Mouse (Mus musculus): ENCODE data around the gene Ppp4r2. TPM values are rescaled to one million over a fixed set of nuclear protein-coding genes. Genes with fewer than 3 reads are reported as not detected.
"Not testable (repeated sequence)": the region's sequence is repeated elsewhere in the genome, so short reads cannot be mapped to it uniquely, and the experiment has no call there.

The Ppp4r2 gene
- polyA plus RNA-seq, 1 experiment from 2014 or later = 13.5 TPM

- H3K27me3 ChIP-seq (replicated peaks) = no peaks in the 10 kb centered on the region
- no peaks in the 10 kb centered on the region for H3K9me3 ChIP-seq
- 90% methylated on average over 6 of the region's 6 CpGs for WGBS
- no peak overlapping the region for H3K4me2 ChIP-seq
- no peak overlapping the region for H3K4me3 ChIP-seq
- peaks cover 21% of the 10 kb centered on the region for H3K4me1 ChIP-seq
- H3K36me3 ChIP-seq = peaks cover 20% of the 10 kb centered on the region
- H3K9ac ChIP-seq = no peak overlapping the region
- ATAC-seq (ENCODE audit: extremely low read depth, insufficient number of reproducible peaks, low FRiP score, low TSS enrichment) = no peak
- no peak overlapping the region for H3K27ac ChIP-seq (replicated peaks)
Observed at GRCm38 (mm10) chr6:100831751-100832150, 1.7 kb upstream of the Ppp4r2 start.

GRCm38 (mm10) chr6:100833811-100834481 is 524 bp downstream of the Ppp4r2 start:
- Histone ChIP-seq H3K27me3 (replicated peaks) (no peaks in the 10 kb centered on the region), H3K4me3 (peak overlapping the region; percentile 83), H3K27ac (replicated peaks) (peak overlapping the region; percentile 90), H3K36me3 (peaks cover 42% of the 10 kb centered on the region), H3K4me2 (peak overlapping the region; percentile 71), H3K4me1 (peaks cover 28% of the 10 kb centered on the region), H3K9me3 (no peaks in the 10 kb centered on the region), H3K9ac (peak overlapping the region; percentile 97)
- ATAC-seq (ENCODE audit: extremely low read depth, insufficient number of reproducible peaks, low FRiP score, low TSS enrichment) = peak; percentile 67; the same call in 1 of the 2 replicates
- under 1% methylated on average over 53 of the region's 72 CpGs for WGBS

- ATAC-seq (ENCODE audit: extremely low read depth, insufficient number of reproducible peaks, low FRiP score, low TSS enrichment) = no peak
- WGBS = 26% methylated on average over 9 of the region's 9 CpGs
- Histone ChIP-seq H3K9ac (peak overlapping the region; percentile 97), H3K4me2 (peak overlapping the region; percentile 71), H3K27me3 (replicated peaks) (no peaks in the 10 kb centered on the region), H3K27ac (replicated peaks) (no peak overlapping the region; the same call in 1 of the 2 replicates), H3K9me3 (no peaks in the 10 kb centered on the region), H3K4me1 (peaks cover 28% of the 10 kb centered on the region), H3K4me3 (peak overlapping the region; percentile 83), H3K36me3 (peaks cover 48% of the 10 kb centered on the region)
Observed at GRCm38 (mm10) chr6:100834489-100835160, 1.2 kb downstream of the Ppp4r2 start.

GRCm38 (mm10) chr6:100845058-100845457 is 11.6 kb downstream of the Ppp4r2 start:
- H3K27ac ChIP-seq (replicated peaks) = no peak overlapping the region
- WGBS = 90% methylated on average over 4 of the region's 4 CpGs
- no peak overlapping the region for H3K9ac ChIP-seq
- no peaks in the 10 kb centered on the region for H3K27me3 ChIP-seq (replicated peaks)
- peaks cover 73% of the 10 kb centered on the region for H3K36me3 ChIP-seq
- H3K4me1 ChIP-seq = peaks cover 34% of the 10 kb centered on the region
- H3K4me3 ChIP-seq = no peak overlapping the region
- no peak overlapping the region for H3K4me2 ChIP-seq
- no peaks in the 10 kb centered on the region for H3K9me3 ChIP-seq
- no peak for ATAC-seq (ENCODE audit: extremely low read depth, insufficient number of reproducible peaks, low FRiP score, low TSS enrichment)

- WGBS = 84% methylated on average over 5 of the region's 5 CpGs
- Histone ChIP-seq H3K27me3 (replicated peaks) (no peaks in the 10 kb centered on the region), H3K9ac (no peak overlapping the region), H3K4me2 (no peak overlapping the region), H3K36me3 (peaks cover 66% of the 10 kb centered on the region), H3K4me3 (no peak overlapping the region), H3K9me3 (no peaks in the 10 kb centered on the region), H3K4me1 (peaks cover 43% of the 10 kb centered on the region), H3K27ac (replicated peaks) (no peak overlapping the region)
- no peak for ATAC-seq (ENCODE audit: extremely low read depth, insufficient number of reproducible peaks, low FRiP score, low TSS enrichment)
Observed at GRCm38 (mm10) chr6:100847264-100847663, 13.8 kb downstream of the Ppp4r2 start.

GRCm38 (mm10) chr6:100848682-100849375 is 15.4 kb downstream of the Ppp4r2 start:
- H3K36me3 ChIP-seq = peaks cover 56% of the 10 kb centered on the region
- no peak overlapping the region for H3K27ac ChIP-seq (replicated peaks)
- no peaks in the 10 kb centered on the region for H3K9me3 ChIP-seq
- H3K4me1 ChIP-seq = peaks cover 39% of the 10 kb centered on the region
- H3K27me3 ChIP-seq (replicated peaks) = no peaks in the 10 kb centered on the region
- H3K4me3 ChIP-seq = no peak overlapping the region
- no peak overlapping the region for H3K4me2 ChIP-seq
- no peak overlapping the region for H3K9ac ChIP-seq
- ATAC-seq (ENCODE audit: extremely low read depth, insufficient number of reproducible peaks, low FRiP score, low TSS enrichment) = no peak
- WGBS = 80% methylated on average over 9 of the region's 9 CpGs

GRCm38 (mm10) chr6:100850671-100851081 is 17.3 kb downstream of the Ppp4r2 start:
- Histone ChIP-seq H3K9ac (no peak overlapping the region), H3K27me3 (replicated peaks) (no peaks in the 10 kb centered on the region), H3K4me1 (peaks cover 39% of the 10 kb centered on the region), H3K27ac (replicated peaks) (no peak overlapping the region), H3K36me3 (peaks cover 55% of the 10 kb centered on the region), H3K4me3 (no peak overlapping the region), H3K4me2 (no peak overlapping the region), H3K9me3 (no peaks in the 10 kb centered on the region)
- 84% methylated on average over 9 of the region's 9 CpGs for WGBS
- ATAC-seq (ENCODE audit: extremely low read depth, insufficient number of reproducible peaks, low FRiP score, low TSS enrichment) = no peak

- no peak overlapping the region for H3K9ac ChIP-seq
- H3K4me1 ChIP-seq = peaks cover 36% of the 10 kb centered on the region
- no peak for ATAC-seq (ENCODE audit: extremely low read depth, insufficient number of reproducible peaks, low FRiP score, low TSS enrichment)
- no peak overlapping the region for H3K4me2 ChIP-seq
- H3K27me3 ChIP-seq (replicated peaks) = no peaks in the 10 kb centered on the region
- peaks cover 56% of the 10 kb centered on the region for H3K36me3 ChIP-seq
- no peak overlapping the region for H3K4me3 ChIP-seq
- WGBS = 76% methylated on average over 5 of the region's 5 CpGs
- no peak overlapping the region for H3K27ac ChIP-seq (replicated peaks)
- no peaks in the 10 kb centered on the region for H3K9me3 ChIP-seq
Observed at GRCm38 (mm10) chr6:100851083-100851482, 17.7 kb downstream of the Ppp4r2 start.

GRCm38 (mm10) chr6:100865321-100865720 is 31.9 kb downstream of the Ppp4r2 start:
- no peak for ATAC-seq (ENCODE audit: extremely low read depth, insufficient number of reproducible peaks, low FRiP score, low TSS enrichment)
- no peak overlapping the region for H3K4me3 ChIP-seq
- peaks cover 63% of the 10 kb centered on the region for H3K36me3 ChIP-seq
- H3K27me3 ChIP-seq (replicated peaks) = no peaks in the 10 kb centered on the region
- H3K9ac ChIP-seq = no peak overlapping the region
- no peaks in the 10 kb centered on the region for H3K9me3 ChIP-seq
- no peak overlapping the region for H3K4me2 ChIP-seq
- WGBS = 83% methylated on average over 6 of the region's 6 CpGs
- H3K27ac ChIP-seq (replicated peaks) = no peak overlapping the region
- H3K4me1 ChIP-seq = no peaks in the 10 kb centered on the region

GRCm38 (mm10) chr6:100865788-100866187 is 32.4 kb downstream of the Ppp4r2 start:
- H3K27ac ChIP-seq (replicated peaks); H3K4me2 ChIP-seq; H3K4me3 ChIP-seq; H3K4me1 ChIP-seq; H3K27me3 ChIP-seq (replicated peaks); H3K9me3 ChIP-seq; H3K9ac ChIP-seq; ATAC-seq (ENCODE audit: extremely low read depth, insufficient number of reproducible peaks, low FRiP score, low TSS enrichment): not testable (repeated sequence)
- WGBS = 53% methylated on average over 3 of the region's 5 CpGs
- H3K36me3 ChIP-seq = peaks cover 63% of the 10 kb centered on the region

- ATAC-seq (ENCODE audit: extremely low read depth, insufficient number of reproducible peaks, low FRiP score, low TSS enrichment); H3K27me3 ChIP-seq (replicated peaks); H3K9me3 ChIP-seq; H3K27ac ChIP-seq (replicated peaks); H3K4me2 ChIP-seq; H3K9ac ChIP-seq; H3K4me3 ChIP-seq; H3K4me1 ChIP-seq: not testable (repeated sequence)
- WGBS = 86% methylated on average over 5 of the region's 5 CpGs
- peaks cover 61% of the 10 kb centered on the region for H3K36me3 ChIP-seq
Observed at GRCm38 (mm10) chr6:100866246-100866645, 32.8 kb downstream of the Ppp4r2 start.
